Mouse (Mus musculus) adrenal gland, postnatal 36 days (tissue): ENCODE measurements at regions not wholly inside any gene's neighbourhood (a gene's known extent, or its start where the extent isn't known, plus 50 kb on each side); places are given as distances from the start of the nearest gene placed in this dataset.

Source experiments
- DNase-seq, 2 experiments: peaks; one replicate each; pipeline ENCODE4 v3.0.0; 2021; ENCODE audit warnings: mixed read lengths in 1 of 2

- DNase-seq: no peak
These were observed 665.2 kb upstream of the Fam92a start for GRCm38 (mm10) chr4:12837097-12837426.

- no peak for DNase-seq
These were observed 664.7 kb upstream of the Fam92a start for GRCm38 (mm10) chr4:12836326-12837096.

- no peak for DNase-seq
These were observed 654.6 kb upstream of the Fam92a start for GRCm38 (mm10) chr4:12826419-12826818.

- DNase-seq: no peak
These were observed 642.4 kb upstream of the Fam92a start for GRCm38 (mm10) chr4:12814251-12814650.

GRCm38 (mm10) chr4:12801186-12801585 is 629.4 kb upstream of the Fam92a start:
- no peak for DNase-seq

- no peak for DNase-seq
These were observed 627.7 kb upstream of the Fam92a start for GRCm38 (mm10) chr4:12799564-12799963.

GRCm38 (mm10) chr4:12792764-12793422 is 621.1 kb upstream of the Fam92a start:
- DNase-seq: no peak

GRCm38 (mm10) chr4:12791786-12792674 is 620.2 kb upstream of the Fam92a start:
- DNase-seq: no peak

- DNase-seq: no peak
These were observed 614.0 kb upstream of the Fam92a start for GRCm38 (mm10) chr4:12785840-12786239.

- DNase-seq: no peak
These were observed 612.7 kb upstream of the Fam92a start for GRCm38 (mm10) chr4:12784479-12784878.

GRCm38 (mm10) chr4:12784068-12784467 is 612.3 kb upstream of the Fam92a start:
- no peak for DNase-seq

GRCm38 (mm10) chr4:12781969-12782904 is 610.4 kb upstream of the Fam92a start:
- no peak for DNase-seq

GRCm38 (mm10) chr4:12780254-12780653 is 608.4 kb upstream of the Fam92a start:
- no peak for DNase-seq

GRCm38 (mm10) chr4:12779211-12779610 is 607.4 kb upstream of the Fam92a start:
- DNase-seq: no peak

GRCm38 (mm10) chr4:12778163-12778562 is 606.3 kb upstream of the Fam92a start:
- DNase-seq: no peak

GRCm38 (mm10) chr4:12776217-12776578 is 604.4 kb upstream of the Fam92a start:
- DNase-seq: no peak

GRCm38 (mm10) chr4:12775524-12776216 is 603.9 kb upstream of the Fam92a start:
- DNase-seq: no peak

- no peak for DNase-seq
These were observed 603.3 kb upstream of the Fam92a start for GRCm38 (mm10) chr4:12775090-12775489.

GRCm38 (mm10) chr4:12774671-12775070 is 602.9 kb upstream of the Fam92a start:
- DNase-seq: no peak

GRCm38 (mm10) chr4:12773201-12773600 is 601.4 kb upstream of the Fam92a start:
- DNase-seq: no peak

- DNase-seq: no peak
These were observed 598.4 kb upstream of the Fam92a start for GRCm38 (mm10) chr4:12770131-12770780.
